Mouse (Mus musculus) fibroblast of lung, adult 2 months (primary cell): ENCODE measurements around the gene Kif16b.
A peak's percentile ranks its signal among the peaks of the same experiment; 100 is the strongest.

Experiments used
- DNase-seq: peaks from one replicate; pipeline ENCODE4 v3.0.0-alpha.2; 2011; ENCODE audit warnings: low read depth

The Kif16b gene

DNA sequence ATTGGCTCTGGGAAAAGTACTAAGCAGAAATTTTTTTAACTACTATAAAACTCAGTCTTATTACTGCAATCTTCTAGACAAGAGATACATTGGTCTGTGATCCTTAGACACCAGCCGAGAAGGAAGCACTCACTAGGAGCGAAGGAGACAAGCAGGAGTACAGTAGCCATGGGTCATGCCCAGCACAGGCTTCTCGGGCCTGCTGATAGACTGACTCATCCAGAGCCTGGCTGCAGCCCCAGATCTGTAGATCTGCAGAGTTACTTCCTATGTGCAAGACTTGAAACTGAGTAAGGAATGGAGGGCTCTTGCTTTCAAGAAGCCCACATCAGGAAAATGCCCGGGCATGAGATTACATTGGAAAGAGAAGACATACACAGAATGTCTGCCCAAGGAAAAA, 169.0 kb downstream of the Kif16b start:
- peak; percentile 51 for DNase-seq

DNA sequence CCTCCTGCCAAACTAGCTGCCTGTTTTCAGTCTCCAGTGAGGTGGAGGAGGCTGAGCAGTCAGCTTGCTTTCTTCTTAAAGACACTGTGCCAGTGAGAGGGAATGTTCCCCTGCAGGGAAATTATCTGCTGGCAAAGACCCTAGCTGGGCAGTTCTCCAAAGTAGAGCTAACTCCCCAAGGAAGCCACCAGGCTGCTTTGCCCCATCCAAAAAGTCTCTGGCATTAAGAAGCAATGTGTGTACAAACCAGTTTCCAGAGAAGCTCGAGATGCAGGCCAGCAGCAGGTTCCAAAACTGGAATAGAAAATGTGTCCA, 169.6 kb downstream of the Kif16b start:
- peak; percentile 85 for DNase-seq

DNA sequence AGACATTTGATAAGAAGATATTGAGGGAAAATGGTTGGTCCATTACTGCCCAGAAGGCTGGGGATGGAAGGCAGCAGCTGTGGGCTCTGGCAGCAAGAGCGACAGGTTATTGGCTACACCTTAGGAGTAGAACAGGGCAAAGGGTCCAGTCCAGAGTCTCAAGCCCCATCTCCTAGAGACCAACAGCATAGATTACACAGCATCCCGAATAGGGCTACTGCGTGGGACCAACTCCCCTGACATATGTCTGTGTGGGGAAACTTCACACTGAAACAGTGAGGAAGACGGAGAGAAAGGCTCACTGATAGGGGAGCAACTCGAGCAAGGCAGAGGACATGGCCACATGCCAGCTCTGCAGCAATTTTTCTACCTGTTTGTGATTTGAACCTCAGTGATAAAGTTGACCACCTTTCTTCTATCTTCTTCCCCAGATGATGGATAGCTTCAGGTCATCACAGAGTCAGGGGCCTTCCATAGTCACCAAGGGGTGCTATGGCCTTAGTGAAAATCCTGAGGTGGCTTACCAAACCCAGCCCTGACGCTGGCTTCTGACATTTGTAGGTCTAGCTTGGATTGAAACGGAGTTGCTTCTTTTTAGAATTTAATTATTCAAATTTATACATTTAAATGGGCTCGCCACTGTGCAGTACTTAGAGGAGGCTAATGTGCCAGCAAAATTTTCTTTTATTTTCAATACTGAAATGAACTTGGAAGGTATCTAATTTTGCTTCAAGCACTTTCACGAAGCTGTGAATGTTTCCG, 170.1 kb downstream of the Kif16b start:
- no peak for DNase-seq

DNA sequence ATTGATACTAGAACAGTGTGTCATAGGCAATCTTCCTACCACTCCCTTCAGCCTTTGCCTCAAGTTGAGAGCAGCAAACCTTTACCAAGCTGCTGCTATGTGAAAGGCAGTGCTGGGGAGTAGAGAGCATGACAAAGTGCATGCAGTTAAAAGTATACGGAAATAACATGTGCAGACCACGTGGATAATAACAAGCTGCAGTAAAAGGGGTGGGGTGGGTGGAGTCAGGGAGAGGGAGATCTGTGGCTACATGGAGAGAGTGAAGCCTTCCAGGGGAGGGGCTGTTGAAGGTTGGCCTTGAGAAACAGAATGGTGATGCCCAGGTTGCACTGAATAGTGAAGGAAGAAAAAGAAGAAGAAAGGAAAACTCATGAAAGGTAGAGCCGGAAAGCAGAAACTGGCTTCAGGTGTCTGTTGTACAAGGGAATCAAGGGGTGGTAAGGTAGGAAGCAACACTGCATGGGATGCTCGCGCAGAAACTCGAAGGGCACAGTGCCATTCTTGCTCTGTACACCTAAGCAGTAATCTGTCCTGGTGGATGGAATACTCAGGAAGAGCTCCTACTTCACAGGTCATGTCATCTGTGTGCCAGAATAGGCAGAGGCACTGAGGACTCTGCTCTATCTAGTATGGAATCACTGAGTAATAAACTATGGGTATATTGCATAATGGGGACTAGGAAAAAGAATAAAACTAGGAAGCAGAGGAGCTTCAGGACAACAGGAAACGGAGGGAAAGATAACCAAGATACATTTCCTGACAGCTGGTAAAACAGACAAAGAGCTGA, 176.9 kb downstream of the Kif16b start:
- DNase-seq = no peak

DNA sequence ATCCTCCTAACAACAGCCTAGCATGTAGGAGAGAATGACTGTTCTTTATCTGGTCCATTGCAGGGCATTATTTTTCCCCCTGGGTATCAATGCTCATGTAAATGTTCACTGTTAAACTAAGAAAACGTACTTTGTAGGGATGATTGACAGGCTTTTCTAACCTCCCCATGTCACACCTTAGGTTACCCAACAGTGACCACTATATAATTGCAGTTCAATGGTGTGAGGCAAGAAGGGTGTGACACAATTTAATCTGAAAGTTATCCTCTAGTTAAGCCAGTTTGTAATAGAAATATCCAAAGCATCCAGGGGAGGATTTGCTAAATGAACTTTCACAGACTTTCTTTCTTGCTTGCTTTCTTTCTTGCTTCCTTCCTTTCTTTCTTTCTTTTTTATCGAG, 181.2 kb downstream of the Kif16b start:
- DNase-seq = no peak

DNA sequence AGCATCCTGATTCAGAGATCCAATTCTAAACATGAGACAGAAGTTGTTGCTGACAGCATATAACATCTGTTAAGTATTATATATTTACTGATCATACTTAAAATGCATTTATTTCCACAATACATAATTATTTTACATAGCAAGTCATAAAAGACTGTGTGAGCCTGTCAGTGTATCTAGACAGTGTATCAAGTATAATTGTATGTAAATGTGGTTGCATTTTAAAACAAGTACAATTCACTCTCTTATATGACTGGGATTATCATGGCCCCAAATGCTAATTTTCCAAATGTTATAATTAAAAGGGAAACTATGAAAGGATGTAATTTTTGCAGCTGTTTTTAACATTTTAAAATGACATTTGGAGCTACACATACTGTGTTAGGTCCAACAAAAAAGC, 182.3 kb downstream of the Kif16b start:
- no peak for DNase-seq

DNA sequence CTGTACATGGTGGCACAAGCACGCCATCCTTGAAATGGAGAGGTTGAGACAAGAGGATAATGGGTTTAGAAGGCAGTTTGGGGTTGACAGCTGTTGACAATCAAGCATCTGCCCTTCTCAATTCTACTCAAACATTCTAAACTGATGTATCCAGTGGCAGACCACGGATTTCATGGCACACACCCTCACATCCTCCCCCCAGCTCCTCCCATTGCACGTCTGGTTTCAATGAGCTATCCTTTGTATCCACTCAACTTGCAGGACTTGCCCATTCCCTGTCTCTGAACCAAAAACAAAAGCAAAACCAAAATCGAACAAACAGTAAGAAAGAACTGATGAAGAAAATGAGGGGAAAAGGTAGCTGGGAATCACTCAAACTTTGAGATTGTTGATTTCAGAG, 183.7 kb downstream of the Kif16b start:
- DNase-seq = no peak

DNA sequence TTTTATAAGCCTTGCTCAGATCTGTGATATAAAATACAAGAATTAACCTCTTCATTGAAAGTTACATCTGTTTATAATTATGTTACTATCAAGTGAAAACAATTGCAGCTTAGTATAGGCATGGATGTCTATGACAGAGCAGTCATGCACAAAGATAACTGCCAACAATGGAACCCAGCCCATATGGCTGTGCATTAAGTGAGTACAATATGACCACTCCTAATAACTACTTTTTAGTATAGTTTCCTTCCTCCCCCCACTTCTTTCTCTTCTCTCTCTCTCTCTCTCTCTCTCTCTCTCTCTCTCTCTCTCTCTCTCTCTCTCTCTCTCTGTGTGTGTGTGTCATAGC, 185.4 kb downstream of the Kif16b start:
- DNase-seq = no peak

DNA sequence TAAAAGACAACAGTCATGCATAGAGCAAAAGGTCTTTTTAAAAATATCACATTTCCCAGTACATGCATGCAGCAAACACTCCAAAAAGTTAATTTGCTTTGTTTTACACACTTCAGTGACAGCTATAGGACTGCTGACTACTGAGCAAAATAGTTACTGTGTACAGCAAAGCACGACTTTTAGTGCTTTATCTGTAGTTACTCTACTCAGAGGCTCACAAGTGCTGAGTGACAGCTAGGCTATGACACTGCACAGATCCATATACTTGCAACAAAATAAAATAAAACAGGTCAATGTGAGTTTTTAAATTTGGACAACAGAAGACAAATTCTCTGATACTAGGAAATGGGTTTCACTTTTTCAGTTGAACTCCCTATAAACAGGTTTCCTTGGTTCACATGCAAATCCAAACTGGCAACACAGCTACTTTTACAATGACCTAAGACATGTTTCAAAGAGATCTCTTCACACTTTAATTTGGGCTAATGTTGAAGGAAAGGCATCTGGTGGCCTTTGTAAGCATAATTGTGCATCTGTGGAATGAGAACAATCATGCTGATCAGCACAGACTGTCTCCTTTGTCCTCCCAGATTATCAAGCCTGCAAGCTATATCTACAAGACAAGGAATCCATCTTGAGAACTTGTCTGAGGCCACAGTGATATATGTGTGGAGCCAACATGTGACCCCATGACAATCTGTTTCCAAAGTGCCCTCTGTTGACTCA, 186.0 kb downstream of the Kif16b start:
- DNase-seq = no peak

DNA sequence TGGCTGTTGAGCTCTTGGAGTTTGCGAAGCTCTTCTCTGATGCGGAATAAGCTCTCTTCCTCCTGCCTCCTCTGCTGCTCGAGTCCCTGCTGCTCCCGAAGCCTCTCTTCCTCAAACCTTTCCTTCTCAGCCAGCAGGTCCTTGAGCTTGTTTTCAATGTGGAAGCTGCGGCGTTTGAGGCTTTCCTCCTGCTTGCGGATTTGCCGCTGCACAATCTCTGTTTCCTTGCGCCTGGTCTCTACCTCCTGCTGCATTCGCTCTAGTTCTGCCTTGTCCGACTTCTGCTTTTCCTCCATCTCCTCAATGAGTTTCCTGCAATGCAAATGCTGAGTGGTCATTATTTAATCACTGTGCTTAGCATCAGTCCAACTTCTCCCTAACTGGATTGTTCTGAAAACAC, 188.6 kb downstream of the Kif16b start:
- DNase-seq = no peak

DNA sequence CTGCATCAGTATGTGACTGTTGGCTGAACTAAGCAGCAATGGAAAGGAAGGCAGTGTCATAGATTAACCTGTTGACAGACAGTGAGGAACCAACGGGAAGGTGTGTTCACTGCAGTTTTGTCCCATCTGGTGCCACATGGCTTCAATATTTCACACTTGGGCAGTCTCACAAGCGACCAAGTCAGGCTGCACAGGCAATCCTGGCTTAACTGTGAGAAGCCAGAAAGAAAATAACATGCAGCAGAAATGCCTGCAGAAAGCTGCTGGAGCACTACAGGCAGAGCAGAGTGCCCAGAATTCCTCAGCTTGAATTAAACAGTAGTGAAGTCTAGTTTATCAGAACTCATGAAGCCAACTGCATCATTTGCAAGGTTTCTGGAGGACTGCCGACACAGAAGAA, 192.0 kb downstream of the Kif16b start:
- DNase-seq = no peak

DNA sequence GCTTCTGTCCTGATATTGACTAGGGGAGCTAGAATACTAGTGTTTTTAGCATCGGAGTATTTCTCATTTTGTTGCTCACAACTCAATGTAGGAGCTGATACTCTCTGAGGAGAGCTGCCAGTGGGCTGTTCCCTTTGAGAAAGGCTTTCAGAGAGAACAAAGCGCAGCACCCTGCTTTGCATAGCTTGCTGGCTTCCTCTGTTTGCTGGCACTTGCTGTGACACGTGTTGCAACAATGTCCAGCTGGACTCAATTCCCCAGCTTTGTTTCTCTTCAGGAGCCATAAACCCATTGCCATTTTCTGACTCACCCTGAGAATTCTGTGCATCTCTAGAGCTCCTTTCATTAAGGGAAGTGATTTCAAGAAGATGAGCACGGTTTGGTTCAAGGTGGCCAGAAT, 200.6 kb downstream of the Kif16b start:
- DNase-seq = no peak

DNA sequence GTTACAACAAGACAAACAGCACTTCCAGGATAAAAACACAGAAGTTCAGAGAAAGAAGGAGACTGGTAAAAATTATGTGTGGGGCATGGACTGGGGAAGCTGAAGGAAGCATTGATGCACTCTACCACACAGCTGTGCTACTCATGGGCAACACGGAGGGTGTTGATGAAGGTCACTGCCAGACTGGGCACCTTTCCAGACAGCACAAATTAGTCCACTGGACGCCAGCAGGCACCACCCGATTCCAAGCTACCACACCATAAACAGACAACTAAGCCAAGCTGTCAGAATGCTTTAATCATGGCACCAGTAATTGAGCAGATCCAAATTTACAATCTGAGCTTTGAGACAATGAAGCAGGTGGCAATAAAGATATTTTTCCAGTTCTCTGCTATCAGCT, 202.7 kb downstream of the Kif16b start:
- DNase-seq = no peak

DNA sequence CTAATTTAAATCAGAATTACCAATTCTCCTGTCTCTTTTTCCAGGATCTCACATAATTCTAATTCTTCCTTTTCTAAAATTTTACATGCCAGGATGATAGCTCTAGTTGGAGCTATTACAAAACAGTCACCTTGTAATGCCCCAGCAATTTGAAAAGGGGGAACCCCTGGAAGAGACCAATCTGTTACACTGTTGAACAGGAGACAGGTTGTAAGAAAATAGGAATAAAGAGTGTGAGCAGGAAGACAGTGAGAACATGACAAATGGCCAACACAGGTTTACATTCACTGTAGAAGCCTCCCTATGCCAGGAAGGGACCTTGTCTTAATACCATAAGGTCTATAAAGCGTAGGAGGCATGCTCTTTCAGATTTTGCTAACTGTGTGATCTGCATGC, 206.4 kb downstream of the Kif16b start:
- DNase-seq = no peak

DNA sequence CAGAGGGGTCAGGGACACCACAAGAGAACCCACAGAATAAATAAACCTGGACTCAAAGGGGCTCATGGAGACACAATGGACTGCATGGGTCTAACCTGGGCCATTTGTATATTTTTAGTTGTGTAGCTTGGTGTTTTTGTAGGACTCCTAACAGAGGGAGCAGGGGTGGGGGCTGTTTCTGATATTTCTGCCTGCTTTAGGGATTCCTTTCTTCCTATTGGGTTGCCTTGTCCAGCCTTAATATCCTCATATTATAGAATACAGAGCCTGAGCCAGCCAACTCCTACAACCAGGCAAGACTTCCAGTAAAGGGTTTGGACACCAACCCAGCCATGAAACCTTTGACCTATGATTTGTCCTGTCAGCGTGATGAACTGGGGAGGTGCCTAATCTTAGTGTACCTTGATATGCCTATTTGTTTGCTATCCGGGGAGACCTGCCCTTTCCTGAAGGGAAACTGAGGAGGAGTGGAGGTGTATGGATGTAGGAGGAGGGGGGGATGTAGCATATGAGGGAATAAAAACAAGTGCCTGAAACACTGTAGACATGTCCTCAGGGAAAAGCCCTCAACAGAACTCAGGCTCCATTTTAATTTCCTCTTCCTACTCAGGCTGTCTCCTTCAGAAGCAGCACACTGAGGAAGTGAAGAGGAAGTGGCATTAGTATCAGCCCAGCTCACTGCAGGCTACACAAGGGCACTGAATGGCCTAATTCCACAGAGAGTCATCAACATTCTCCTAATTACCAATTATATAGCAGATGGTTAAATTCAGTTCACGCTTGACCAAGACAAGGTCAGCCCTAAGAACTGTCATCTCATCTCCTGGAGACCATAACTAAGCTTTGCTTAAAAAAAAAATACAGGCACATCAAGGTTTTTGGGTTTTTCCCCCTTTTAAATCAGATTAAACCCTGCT, 207.1 kb downstream of the Kif16b start:
- no peak for DNase-seq

DNA sequence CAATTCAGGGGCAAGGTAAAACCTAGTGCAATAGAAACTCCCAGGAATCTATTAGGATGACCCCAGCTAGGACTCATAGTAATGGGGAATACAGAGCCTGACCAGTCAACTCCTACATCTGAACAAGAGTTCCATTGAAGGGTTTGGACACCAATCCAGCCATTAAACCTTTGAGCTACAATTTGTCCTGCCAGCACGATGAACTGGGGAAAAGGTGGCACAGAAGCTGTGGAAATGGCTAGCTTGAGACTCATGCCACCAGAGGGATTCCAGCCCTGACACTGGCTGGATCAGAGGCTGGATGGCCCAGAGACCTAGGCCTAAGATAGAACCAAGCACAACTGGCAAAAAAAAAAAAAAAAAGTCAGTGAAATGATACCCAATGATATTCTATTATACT, 207.9 kb downstream of the Kif16b start:
- DNase-seq = no peak

DNA sequence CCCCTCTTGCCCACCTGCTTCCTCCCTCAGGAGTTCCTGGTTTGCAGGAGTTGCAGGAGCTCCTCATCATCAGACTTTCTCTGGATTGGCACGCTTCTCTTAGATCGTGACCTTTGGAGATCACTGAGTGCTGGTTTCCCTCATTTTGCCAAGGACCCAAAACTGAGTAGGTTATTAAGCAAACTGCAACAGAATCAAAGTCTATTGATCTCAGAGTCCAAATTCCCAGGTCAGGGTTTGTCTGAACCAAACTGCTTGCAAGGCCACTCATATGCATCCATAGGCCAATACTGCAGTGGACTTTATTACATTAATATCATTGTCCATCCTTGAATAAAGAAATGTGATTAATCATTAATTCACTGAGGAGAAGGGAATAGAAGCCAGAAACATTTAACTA, 211.8 kb downstream of the Kif16b start:
- DNase-seq = no peak

DNA sequence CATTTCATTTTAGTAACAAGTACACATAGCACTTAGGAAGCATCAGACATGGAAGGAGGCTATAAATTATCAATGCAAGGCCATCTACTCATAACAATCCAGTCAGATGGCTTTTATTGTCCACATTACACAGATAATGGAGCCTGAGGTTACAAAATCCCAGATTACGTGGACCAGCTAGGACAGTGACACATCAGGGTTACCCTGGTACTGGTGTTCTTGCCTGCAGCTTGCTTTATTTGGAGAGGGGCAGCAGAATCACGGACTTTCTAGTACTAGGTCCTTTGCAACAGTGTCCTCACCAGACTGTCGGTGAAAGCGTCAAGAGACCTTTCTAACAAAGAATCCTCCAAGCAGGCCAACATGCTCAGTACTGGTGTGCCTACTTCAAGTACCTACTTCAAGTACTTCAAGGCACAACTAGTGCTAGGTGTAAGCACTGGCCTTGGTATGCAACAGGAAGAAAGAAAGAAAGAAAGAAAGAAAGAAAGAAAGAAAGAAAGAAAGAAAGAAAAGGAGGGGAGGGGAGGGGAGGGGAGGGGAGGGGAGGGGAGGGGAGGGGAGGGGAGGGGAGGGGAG, 213.3 kb downstream of the Kif16b start:
- DNase-seq = no peak

DNA sequence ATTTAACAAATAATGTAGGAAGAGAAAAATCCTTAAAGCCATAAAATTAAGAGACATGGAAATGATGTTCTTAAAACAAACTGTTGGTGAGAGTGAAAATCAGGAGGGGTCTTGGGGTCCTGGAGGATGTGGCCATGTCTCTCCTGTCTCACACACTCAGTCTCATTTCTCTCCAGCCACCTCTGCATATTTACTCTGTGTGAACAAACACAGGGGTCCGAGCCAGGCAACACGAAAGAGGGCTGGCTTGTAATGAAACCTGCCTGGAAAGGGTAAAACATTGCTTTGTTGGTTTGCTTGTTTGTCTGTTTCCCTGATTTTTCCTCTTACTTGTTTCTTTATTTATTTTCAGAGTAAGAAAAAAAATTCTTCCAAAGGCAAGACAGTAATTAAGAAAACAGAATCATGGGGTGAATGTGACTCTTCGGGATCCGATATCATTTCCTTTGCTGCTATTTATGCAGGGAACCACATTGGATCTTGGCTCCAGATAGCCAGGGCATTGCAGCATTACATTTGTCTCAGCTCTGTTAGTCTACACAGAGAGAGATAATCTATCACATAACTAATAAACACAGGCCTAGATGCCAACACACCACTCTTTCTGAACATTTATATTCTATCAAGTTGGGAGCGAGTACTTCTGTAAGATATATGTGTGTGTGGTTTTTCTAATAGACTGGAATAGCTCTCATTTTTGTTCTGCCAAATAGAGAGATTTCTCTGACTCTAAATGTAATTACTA, 218.2 kb downstream of the Kif16b start:
- no peak for DNase-seq

DNA sequence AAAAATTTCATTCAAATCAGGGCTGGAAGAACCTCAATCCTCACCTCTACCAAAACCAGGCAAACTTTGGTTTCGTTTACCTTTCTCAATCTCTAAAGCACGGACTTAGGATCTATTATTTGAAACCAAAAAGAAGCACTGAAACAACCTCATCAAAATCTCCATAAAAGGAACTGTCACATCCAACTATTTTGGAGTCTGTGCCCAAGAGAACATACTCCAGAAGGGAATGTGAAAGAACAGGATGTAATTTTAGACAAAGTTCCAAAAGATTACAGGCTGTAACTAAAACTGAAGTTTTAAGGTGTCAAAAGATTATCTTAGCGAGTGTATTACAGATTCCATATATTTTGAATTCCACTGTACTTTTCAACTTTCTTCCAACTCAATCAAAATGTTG, 232.9 kb downstream of the Kif16b start:
- no peak for DNase-seq

DNA sequence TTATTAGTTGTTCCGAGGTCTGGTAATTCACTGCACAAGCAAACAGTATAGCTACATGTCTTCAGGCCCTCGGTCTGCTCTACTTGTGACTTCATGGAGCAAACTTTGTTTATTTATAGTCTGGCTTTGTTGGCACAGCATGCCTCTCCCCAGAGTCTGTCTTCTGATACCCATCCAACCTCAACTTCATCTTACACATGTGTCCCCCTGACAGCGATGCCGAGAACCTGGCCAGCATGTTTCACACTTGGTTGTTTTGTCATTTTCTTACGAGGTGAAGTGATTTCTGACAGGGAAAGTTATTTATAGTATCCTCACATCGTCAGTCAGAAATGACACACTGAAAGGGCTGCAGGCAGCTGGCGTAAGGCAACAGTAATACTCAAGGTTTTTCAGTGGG, 249.7 kb downstream of the Kif16b start:
- DNase-seq = peak; percentile 40
